Mouse (Mus musculus) brain, adult 2 months (tissue): ENCODE data around the gene Tor3a.
A peak's percentile ranks its signal among the peaks of the same experiment; 100 is the strongest.

Source experiments
- DNase-seq: peaks from one replicate; pipeline ENCODE4 v3.0.0; 2011; ENCODE audit warnings: low read depth, low spot score

Gene Tor3a

GRCm38 (mm10) chr1:156635148-156635547, 39.0 kb downstream of the Tor3a start:
- no peak for DNase-seq

GRCm38 (mm10) chr1:156633095-156633494, 41.1 kb downstream of the Tor3a start:
- DNase-seq = peak; percentile 82

- peak; percentile 33 for DNase-seq
These were observed 43.2 kb downstream of the Tor3a start for GRCm38 (mm10) chr1:156630965-156631364.

GRCm38 (mm10) chr1:156629984-156630383, 44.2 kb downstream of the Tor3a start:
- DNase-seq = peak; percentile 92

GRCm38 (mm10) chr1:156626729-156627128, 47.4 kb downstream of the Tor3a start:
- DNase-seq = no peak

- DNase-seq = peak; percentile 61
These were observed 49.9 kb downstream of the Tor3a start for GRCm38 (mm10) chr1:156624231-156624630.

GRCm38 (mm10) chr1:156620951-156621350, 53.2 kb downstream of the Tor3a start:
- DNase-seq = no peak

GRCm38 (mm10) chr1:156620292-156620909, 53.8 kb downstream of the Tor3a start:
- DNase-seq = no peak

- DNase-seq = no peak
These were observed 56.3 kb downstream of the Tor3a start for GRCm38 (mm10) chr1:156617811-156618210.

- peak; percentile 43 for DNase-seq
These were observed 57.1 kb downstream of the Tor3a start for GRCm38 (mm10) chr1:156616989-156617598.

GRCm38 (mm10) chr1:156615381-156616133, 58.6 kb downstream of the Tor3a start:
- DNase-seq = peak; percentile 61

- DNase-seq = no peak
These were observed 59.4 kb downstream of the Tor3a start for GRCm38 (mm10) chr1:156614710-156615109.

- peak; percentile 94 for DNase-seq
These were observed 60.2 kb downstream of the Tor3a start for GRCm38 (mm10) chr1:156613855-156614530.

- DNase-seq = no peak
These were observed 63.9 kb downstream of the Tor3a start for GRCm38 (mm10) chr1:156610257-156610656.

- no peak for DNase-seq
These were observed 65.7 kb downstream of the Tor3a start for GRCm38 (mm10) chr1:156608496-156608895.

GRCm38 (mm10) chr1:156605940-156606339, 68.2 kb downstream of the Tor3a start:
- DNase-seq = no peak

- peak; percentile 45 for DNase-seq
These were observed 68.9 kb downstream of the Tor3a start for GRCm38 (mm10) chr1:156605094-156605866.
